20 mouse cellular contexts compared by ENCODE assay signal in genomic region chr17:29955880-29956279, GRCm38 (mm10).
"Had no signal": no experiment of that assay in that cellular context is flagged by ENCODE, and none has a peak within 500 bp of the region (broad histone marks: within the 10 kb centered on the region; RNA-seq: fewer than 3 reads in every experiment).

No protein-coding gene starts in this region.

- DNase-seq: liver, embryonic 13.5 days; liver, postnatal 0 days; lung, adult 2 months; lung, postnatal 14 days; lung, postnatal 36 days; right cerebral cortex, postnatal 14 days; thymus, adult 2 months; thymus, postnatal 14 days; thymus, postnatal 36 days had no signal

- H3K36me3 ChIP-seq: liver, embryonic 13.5 days; liver, embryonic 15.5 days; lung, embryonic 15.5 days; midbrain, embryonic 13.5 days; neural tube, embryonic 12.5 days; stomach, embryonic 15.5 days had no signal

- H3K9me3 ChIP-seq: liver, embryonic 15.5 days; lung, embryonic 15.5 days; stomach, embryonic 15.5 days had no signal

- H3K4me1 ChIP-seq: liver, embryonic 13.5 days; liver, embryonic 15.5 days had no signal

- H3K4me3 ChIP-seq: liver, embryonic 13.5 days; liver, embryonic 15.5 days; lung, embryonic 15.5 days; megakaryocyte, embryonic 14.5 days; midbrain, embryonic 13.5 days; neural tube, embryonic 12.5 days; stomach, embryonic 15.5 days had no signal

- ATAC-seq: liver, postnatal 0 days; lung, postnatal 0 days; midbrain, embryonic 13.5 days; midbrain, embryonic 16.5 days had no signal

- H3K27ac ChIP-seq: liver, embryonic 13.5 days; liver, embryonic 15.5 days; lung, embryonic 15.5 days; macrophage; midbrain, embryonic 13.5 days; neural tube, embryonic 12.5 days; stomach, embryonic 15.5 days; stomach, postnatal 0 days had no signal

- H3K9ac ChIP-seq: liver, embryonic 13.5 days; liver, embryonic 15.5 days; liver, postnatal 0 days; lung, embryonic 15.5 days; midbrain, embryonic 13.5 days; neural tube, embryonic 12.5 days; stomach, embryonic 15.5 days had no signal

- H3K27me3 ChIP-seq: liver, embryonic 13.5 days; liver, embryonic 15.5 days; lung, embryonic 15.5 days; midbrain, embryonic 13.5 days; neural tube, embryonic 12.5 days; stomach, embryonic 15.5 days had no signal

- H3K4me2 ChIP-seq: liver, embryonic 13.5 days; liver, embryonic 15.5 days; lung, embryonic 15.5 days; midbrain, embryonic 11.5 days; midbrain, embryonic 13.5 days; neural tube, embryonic 12.5 days; stomach, embryonic 15.5 days had no signal
